Mouse (Mus musculus) stomach, adult 2 months (tissue): ENCODE measurements around the gene Ap4s1. TPM values are rescaled to one million over a fixed set of nuclear protein-coding genes. Genes with fewer than 3 reads are reported as not detected.

Experiments used
- polyA plus RNA-seq: library from polyadenylated mRNA; depleted of rRNA; stranded (reverse); fragments of >200 nt; gene quantifications from 2 replicates; pipeline ENCODE4 v1.2.3, GENCODE M21; 2012; rRNA removed

Gene Ap4s1
- polyA plus RNA-seq = 1.4 and 2.9 TPM in 2 replicates

DNA sequence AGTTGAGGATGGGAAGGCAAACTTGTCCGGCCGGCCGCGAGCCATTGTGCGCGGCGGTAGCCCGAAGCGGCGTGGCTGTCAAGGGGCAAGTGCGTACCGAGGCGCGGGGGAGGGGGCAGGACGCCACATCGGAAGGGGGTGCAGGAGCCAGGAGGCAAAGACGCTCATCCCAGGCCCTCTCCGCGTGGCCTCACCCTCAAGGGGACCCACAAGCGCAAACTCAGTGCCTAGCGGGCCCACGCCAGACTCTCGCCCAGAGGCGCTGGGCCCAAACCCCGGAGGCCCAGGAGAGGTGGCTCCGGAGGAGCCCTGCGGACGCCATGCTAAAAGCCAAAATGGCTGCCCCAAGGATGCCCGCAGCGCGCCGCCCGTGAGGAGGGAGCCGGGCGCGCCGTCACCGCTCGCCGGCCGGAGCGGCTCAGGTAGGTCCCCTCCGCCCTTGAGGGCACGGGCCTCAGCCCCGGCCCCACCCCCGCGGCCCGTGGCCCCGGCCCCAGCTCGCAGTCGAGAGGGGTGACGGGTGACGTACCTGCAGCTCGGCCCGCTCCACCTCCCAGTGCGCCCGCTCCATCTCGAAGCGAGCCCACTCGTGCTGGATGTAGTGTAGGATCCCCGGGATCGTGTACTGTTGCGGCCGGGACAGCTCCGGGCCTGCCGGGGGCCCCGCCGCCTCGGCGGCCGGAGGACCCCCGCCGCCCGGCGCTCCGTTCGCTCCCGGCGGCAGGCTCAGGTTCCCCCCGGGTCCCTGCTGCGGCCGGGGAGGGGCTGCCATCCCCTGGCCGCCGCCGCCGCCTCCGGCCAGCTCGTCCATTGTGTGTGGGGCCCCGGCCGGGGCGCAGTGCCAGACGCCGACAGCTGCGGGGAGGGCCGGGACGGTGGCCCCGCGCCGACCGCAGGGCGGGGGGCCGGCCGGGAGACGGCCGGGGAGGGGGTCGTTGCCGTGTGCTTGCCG is at the start of gene Ap4s1:
Ap4s1 (plus strand) TSS at position 141 of the 952 bp plus-strand sequence.

DNA sequence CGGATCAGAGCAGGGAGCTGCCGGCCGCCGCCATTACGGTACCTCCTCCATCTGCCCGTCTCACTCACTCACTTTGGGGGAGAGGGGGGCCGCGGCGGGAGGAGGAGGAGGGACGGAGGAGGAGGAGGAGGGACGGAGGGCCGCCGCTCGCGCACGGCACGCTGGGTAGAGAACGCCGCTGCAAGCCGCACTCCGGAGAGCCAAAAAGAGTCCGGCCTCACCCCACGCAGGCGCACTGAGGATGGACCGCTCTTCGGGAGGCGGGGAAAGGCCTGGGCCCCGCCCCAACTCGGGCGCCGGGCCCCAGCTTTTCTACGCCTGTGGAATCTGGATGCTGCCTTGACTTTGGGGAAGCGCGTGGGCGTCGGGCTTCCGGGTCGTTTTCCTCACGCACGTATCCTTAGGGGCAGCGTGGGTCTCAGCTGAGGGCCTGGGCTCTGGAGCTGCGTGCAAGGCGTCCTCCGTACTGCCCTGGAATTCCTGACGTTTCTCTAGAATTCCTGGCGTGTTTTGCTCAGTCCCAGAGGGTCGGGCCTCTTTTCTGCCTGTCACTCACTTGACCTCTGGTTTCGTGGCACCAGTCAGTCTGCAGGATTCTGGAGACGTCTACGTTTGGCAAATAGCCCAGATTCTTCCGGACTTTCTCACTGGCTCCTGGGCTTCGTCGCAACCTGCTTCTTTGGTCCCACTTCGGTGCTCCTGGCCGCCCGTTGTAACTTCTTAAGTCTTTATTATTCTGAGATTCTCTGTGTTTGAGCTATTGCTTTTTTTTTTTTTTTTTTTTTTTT is 1.2 kb downstream of the Ap4s1 start, which contains the start of gene Strn3:
Strn3 (minus strand) TSS at position 53 of the 788 bp plus-strand sequence.

Other genes with a start within 250 kb of the Ap4s1 start
- gene Coch, start 97.7 kb upstream of the Ap4s1 start, polyA plus RNA-seq = not detected in 2 replicates
- gene Strn3, start 864 bp downstream of the Ap4s1 start, polyA plus RNA-seq = 6.2 and 6.4 TPM in 2 replicates
- 2.5 and 4.2 TPM in 2 replicates for gene Hectd1, start 138.5 kb downstream of the Ap4s1 start, polyA plus RNA-seq